Mouse (Mus musculus) liver, embryonic 14.5 days (tissue): Measurements from ENCODE around the gene Fbxo17. TPM values are rescaled to one million over a fixed set of nuclear protein-coding genes. Genes with fewer than 3 reads are reported as not detected.

Experiments used
- ATAC-seq: fragments of 200-750 bp; cut with Nextera tagmentation; 2 replicates; pipeline ENCODE4 v1.8.0; 2017; ENCODE audit warnings: moderate number of reproducible peaks, mild to moderate bottlenecking, moderate library complexity; ENCODE audit not compliant: insufficient read depth
- DNase-seq, 3 experiments: peaks; one replicate each; pipeline ENCODE4 v3.0.0-alpha.2; 2012 to 2013; ENCODE audit warnings: low read depth in 3 of 3, low spot score in 3 of 3
- H3K27ac ChIP-seq: fragments of 300-500 bp; sonication (generic); 2 replicates; pipeline ENCODE4 v1.5.1; 2014; ENCODE audit warnings: moderate library complexity, mild to moderate bottlenecking, control low read depth, inconsistent platforms
- H3K27me3 ChIP-seq: fragments of 300-500 bp; sonication (generic); 2 replicates; pipeline ENCODE4 v1.6.1; 2014; ENCODE audit warnings: mild to moderate bottlenecking, low read length, moderate library complexity; ENCODE audit not compliant: control insufficient read depth, insufficient read depth
- H3K36me3 ChIP-seq: fragments of 300-500 bp; sonication (generic); replicated peaks from 2 replicates; pipeline ENCODE4 v1.6.1; 2014; ENCODE audit warnings: low read depth; ENCODE audit not compliant: control insufficient read depth, insufficient read depth
- H3K4me1 ChIP-seq, 2 experiments: fragments of 200-500 bp in 1 of 2; fragments of 300-500 bp in 1 of 2; sonication (generic) in 1 of 2; replicated peaks; 2 replicates each; pipeline ENCODE4 v1.6.1; 2012 to 2014; ENCODE audit warnings: antibody characterized with exemption in 1 of 2, inconsistent platforms in 1 of 2, low read length in 1 of 2; ENCODE audit not compliant: control insufficient read depth in 2 of 2, insufficient read depth in 2 of 2
- H3K4me2 ChIP-seq: fragments of 300-500 bp; sonication (generic); 2 replicates; pipeline ENCODE4 v1.6.1; 2014; ENCODE audit warnings: low read depth, mild to moderate bottlenecking, control low read depth, moderate library complexity
- H3K4me3 ChIP-seq, 2 experiments: fragments of 200-500 bp in 1 of 2; fragments of 300-500 bp in 1 of 2; sonication (generic) in 1 of 2; 2 replicates each; pipeline ENCODE4 v1.5.1; 2012 to 2014; ENCODE audit warnings: low read depth in 2 of 2, low read length in 2 of 2, mild to moderate bottlenecking in 2 of 2, control low read depth in 1 of 2, inconsistent platforms in 1 of 2, moderate library complexity in 1 of 2; ENCODE audit not compliant: insufficient read depth in 1 of 2
- H3K9ac ChIP-seq: fragments of 300-500 bp; sonication (generic); replicated peaks from 2 replicates; pipeline ENCODE4 v1.6.1; 2014; ENCODE audit warnings: mild to moderate bottlenecking, control low read depth, moderate library complexity
- H3K9me3 ChIP-seq: fragments of 300-500 bp; sonication (generic); 2 replicates; pipeline ENCODE4 v1.6.1; 2016; ENCODE audit warnings: low read length, mixed read lengths; ENCODE audit not compliant: control insufficient read depth
- CTCF ChIP-seq: IDR thresholded peaks from 2 replicates; pipeline ENCODE4 v1.5.1; 2016; ENCODE audit warnings: antibody characterized with exemption, low read depth, control low read depth
- EP300 ChIP-seq: IDR thresholded peaks from 2 replicates; pipeline ENCODE4 v1.6.1; 2016; ENCODE audit warnings: antibody characterized with exemption, low read depth
- WGBS: fragments of 180-500 bp; shearing (Covaris S2); extraction: QIAGEN DNeasy Blood & Tissue Kit; methylation state at CpG from one replicate; pipeline ENCODE4 v1.1.7; 2014; ENCODE audit not compliant: insufficient replicate concordance; 5-methylcytosine and 5-hydroxymethylcytosine counted together
- polyA plus RNA-seq, 2 experiments: library from polyadenylated mRNA; depleted of rRNA in 1 of 2; stranded (reverse) in 1 of 2; unstranded in 1 of 2; fragments of >200 nt; fragmentation: Nextera tagmentation in 1 of 2; extraction: Ambion mirVana in 1 of 2; gene quantifications; 2 replicates each; pipeline versions ENCODE4 v1.2.1 to v1.2.3; 2012 to 2014

Fbxo17 gene
- polyA plus RNA-seq, 2 experiments = 0.76 to 0.93 TPM

DNA sequence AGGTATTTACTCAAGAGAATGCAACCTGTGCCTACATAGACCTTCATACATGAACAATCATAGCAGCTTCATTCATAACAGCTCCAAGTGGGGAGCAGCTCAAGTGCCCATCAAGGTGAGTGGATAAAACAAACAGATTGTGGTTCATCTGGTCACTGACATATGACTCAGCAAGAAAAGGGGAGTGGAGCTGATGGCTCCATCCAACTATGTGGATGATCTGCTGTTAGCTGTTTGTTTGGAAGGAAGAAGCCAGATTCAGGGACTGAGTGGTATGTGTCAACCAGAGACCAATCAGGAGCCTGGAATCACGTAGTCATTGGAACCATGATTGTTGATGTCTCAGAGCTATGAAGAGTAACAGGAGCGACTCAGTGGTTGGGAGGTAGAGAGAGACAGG is 8.0 kb downstream of the Fbxo17 start:
- H3K27me3 ChIP-seq = no peaks in the 10 kb centered on the region

DNA sequence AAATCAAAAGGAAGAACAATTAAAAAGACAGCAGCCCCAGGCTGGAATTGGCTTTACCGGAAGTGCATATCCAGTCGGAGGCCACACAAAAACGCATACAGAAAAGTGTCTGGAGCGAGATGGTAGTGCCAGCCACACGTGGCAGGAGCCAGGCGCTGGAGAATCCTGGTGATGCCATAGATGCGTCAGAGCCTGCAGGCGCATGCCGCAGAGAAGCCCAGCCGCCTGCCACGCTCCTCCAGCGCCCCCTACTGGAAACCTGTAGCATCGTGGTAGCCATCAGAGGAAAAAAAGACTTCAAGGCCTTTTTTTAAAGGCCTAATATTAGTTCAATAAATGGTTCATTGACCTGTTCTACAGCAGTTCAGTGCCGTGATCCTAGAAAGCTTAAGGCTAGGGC is 10.0 kb downstream of the Fbxo17 start:
- Histone ChIP-seq H3K4me1 (no peaks in the 10 kb centered on the region), H3K9me3 (peaks cover 2% of the 10 kb centered on the region), H3K4me3 (no peak overlapping the region), H3K9ac (no peak overlapping the region), H3K4me2 (no peak overlapping the region; the same call in 1 of the 2 replicates), H3K27ac (no peak overlapping the region), H3K27me3 (no peaks in the 10 kb centered on the region), H3K36me3 (no peaks in the 10 kb centered on the region)
- no peak for TF ChIP-seq EP300
- TF ChIP-seq CTCF = peak; percentile 87
- WGBS = 9% methylated on average over 14 of the region's 14 CpGs
- no peak for ATAC-seq
- peak in 1 of 3 experiments; percentile 39 for DNase-seq

More for the DNA sequence above, 8.0 kb downstream of the Fbxo17 start:
- Histone ChIP-seq H3K4me1 (no peaks in the 10 kb centered on the region), H3K9me3 (no peaks in the 10 kb centered on the region), H3K9ac (no peak overlapping the region), H3K4me2 (no peak overlapping the region), H3K4me3 (no peak overlapping the region), H3K36me3 (no peaks in the 10 kb centered on the region), H3K27ac (no peak overlapping the region)
- ATAC-seq = no peak
- no peak for TF ChIP-seq CTCF
- no peak for TF ChIP-seq EP300
- 76% methylated on average over 2 of the region's 2 CpGs for WGBS
- DNase-seq = no peak

GRCm38 (mm10) chr7:28727649-28728340 is 11.2 kb downstream of the Fbxo17 start:
- no peaks in the 10 kb centered on the region for H3K27me3 ChIP-seq
- no peak overlapping the region for H3K27ac ChIP-seq
- 52% methylated on average over 10 of the region's 10 CpGs for WGBS
- TF ChIP-seq CTCF (peak; percentile 29), EP300 (no peak)
- no peak overlapping the region for H3K4me3 ChIP-seq
- ATAC-seq (no peak), DNase-seq (no peak)
- H3K9me3 ChIP-seq = peaks cover 3% of the 10 kb centered on the region
- peaks cover 0 to 4% of the 10 kb centered on the region in 2 experiments; a peak in 3 of 4 replicates for H3K4me1 ChIP-seq
- H3K9ac ChIP-seq = no peak overlapping the region
- no peaks in the 10 kb centered on the region for H3K36me3 ChIP-seq
- no peak overlapping the region for H3K4me2 ChIP-seq

- H3K36me3 ChIP-seq = no peaks in the 10 kb centered on the region
- no peaks in the 10 kb centered on the region for H3K27me3 ChIP-seq
- H3K27ac ChIP-seq = no peak overlapping the region
- peaks cover 0 to 9% of the 10 kb centered on the region in 2 experiments; a peak in 3 of 4 replicates for H3K4me1 ChIP-seq
- 6% methylated on average over 58 of the region's 58 CpGs for WGBS
- H3K4me2 ChIP-seq = peak overlapping the region; percentile 64
- DNase-seq (peak; percentile 68 to 74 (median 73)), ATAC-seq (peak; percentile 84)
- peaks cover 3% of the 10 kb centered on the region for H3K9me3 ChIP-seq
- no peak overlapping the region for H3K9ac ChIP-seq
- peak overlapping the region; percentile 37 to 38 for H3K4me3 ChIP-seq
- TF ChIP-seq CTCF (no peak), EP300 (no peak)
These were observed 15.9 kb downstream of the Fbxo17 start for GRCm38 (mm10) chr7:28732341-28733142.

- DNase-seq = no peak
- H3K4me3 ChIP-seq = peak overlapping the region; percentile 37 to 38
These were observed 16.6 kb downstream of the Fbxo17 start for GRCm38 (mm10) chr7:28733211-28733610.

More at GRCm38 (mm10) chr7:28733211-28733610, 16.6 kb downstream of the Fbxo17 start:
- H3K27me3 ChIP-seq = no peaks in the 10 kb centered on the region
- WGBS = 13% methylated on average over 11 of the region's 11 CpGs
- H3K4me2 ChIP-seq = peak overlapping the region; percentile 64
- no peaks in the 10 kb centered on the region for H3K36me3 ChIP-seq
- ATAC-seq = peak; percentile 30; the same call in 1 of the 2 replicates
- no peak overlapping the region for H3K27ac ChIP-seq
- TF ChIP-seq EP300 (no peak), CTCF (no peak)
- peaks cover 0 to 9% of the 10 kb centered on the region in 2 experiments; a peak in 3 of 4 replicates for H3K4me1 ChIP-seq
- peaks cover 3% of the 10 kb centered on the region for H3K9me3 ChIP-seq
- H3K9ac ChIP-seq = no peak overlapping the region; the same call in 1 of the 2 replicates
